Mouse (Mus musculus): Measurements from ENCODE around the gene Trap1a.
"Not testable (repeated sequence)": the region's sequence is repeated elsewhere in the genome, so short reads cannot be mapped to it uniquely, and the experiment has no call there.

The Trap1a gene

GRCm38 (mm10) chrX:139333263-139333994 is at the start of gene Trap1a:
Gene Trap1a, plus strand, starts transcription at chrX:139333683.
- no peaks in the 10 kb centered on the region for H3K27me3 ChIP-seq (ENCODE audit: control insufficient read depth, insufficient read depth, low read length, poor library complexity, severe bottlenecking)
- DNase-seq (ENCODE audit: low read depth, low spot score): no peak
- no peaks in the 10 kb centered on the region for H3K36me3 ChIP-seq (ENCODE audit: control insufficient read depth, insufficient read depth, low read length, poor library complexity, severe bottlenecking)

DNA sequence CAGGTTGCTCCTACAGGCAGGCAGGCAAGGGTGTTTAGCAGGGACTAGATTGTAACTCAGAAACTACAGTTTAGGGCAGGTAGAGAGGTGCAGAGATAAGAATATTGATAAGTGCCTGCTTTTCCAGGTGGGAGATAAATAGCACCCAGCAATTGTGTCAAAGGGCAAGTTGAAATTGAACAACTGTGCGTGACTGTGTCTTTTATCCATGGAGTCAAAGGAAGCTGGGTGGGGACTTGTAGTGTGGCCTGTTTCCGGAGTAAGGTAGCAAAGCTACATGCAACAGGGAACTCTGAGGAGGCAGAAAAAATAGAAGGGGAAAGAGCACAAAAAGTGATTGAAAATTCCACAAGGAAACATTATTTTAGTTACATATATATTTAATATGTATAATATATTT is 40.4 kb upstream of the Trap1a start:
- Histone ChIP-seq H3K36me3 (ENCODE audit: control insufficient read depth, insufficient read depth, low read length, poor library complexity, severe bottlenecking) (no peaks in the 10 kb centered on the region), H3K27me3 (ENCODE audit: control insufficient read depth, insufficient read depth, low read length, poor library complexity, severe bottlenecking) (no peaks in the 10 kb centered on the region)
- DNase-seq (ENCODE audit: low read depth, low spot score): no peak

- Histone ChIP-seq H3K36me3 (ENCODE audit: control insufficient read depth, insufficient read depth, low read length, poor library complexity, severe bottlenecking) (no peaks in the 10 kb centered on the region), H3K27me3 (ENCODE audit: control insufficient read depth, insufficient read depth, low read length, poor library complexity, severe bottlenecking) (no peaks in the 10 kb centered on the region)
- no peak for DNase-seq (ENCODE audit: low read depth, low spot score)
Observed at GRCm38 (mm10) chrX:139295325-139295724, 38.2 kb upstream of the Trap1a start.

DNA sequence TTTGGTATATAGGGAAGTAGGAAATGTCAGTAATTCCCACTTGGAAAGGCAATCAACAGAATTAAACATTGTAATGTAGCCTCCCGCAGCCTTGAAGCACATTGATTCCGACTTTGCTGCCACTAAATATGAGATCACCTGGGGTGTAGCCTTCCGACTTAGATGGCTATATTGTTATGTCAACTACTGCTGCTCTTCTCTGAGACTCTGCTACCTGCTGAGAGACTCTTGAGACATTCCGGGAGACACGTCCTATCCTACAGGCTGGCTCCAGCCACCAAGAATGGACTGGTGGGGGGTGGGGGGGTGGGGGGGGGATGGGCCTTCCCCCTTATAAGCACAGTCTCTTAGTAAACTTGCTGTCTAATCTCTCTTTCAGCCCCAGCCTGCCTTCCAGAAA is 16.1 kb upstream of the Trap1a start:
- not testable (repeated sequence) for DNase-seq (ENCODE audit: low read depth, low spot score); H3K36me3 ChIP-seq (ENCODE audit: control insufficient read depth, insufficient read depth, low read length, poor library complexity, severe bottlenecking); H3K27me3 ChIP-seq (ENCODE audit: control insufficient read depth, insufficient read depth, low read length, poor library complexity, severe bottlenecking)

- Histone ChIP-seq H3K36me3 (ENCODE audit: control insufficient read depth, insufficient read depth, low read length, poor library complexity, severe bottlenecking) (no peaks in the 10 kb centered on the region), H3K27me3 (ENCODE audit: control insufficient read depth, insufficient read depth, low read length, poor library complexity, severe bottlenecking) (no peaks in the 10 kb centered on the region)
- no peak for DNase-seq (ENCODE audit: low read depth, low spot score)
Observed at GRCm38 (mm10) chrX:139332583-139332982, 900 bp upstream of the Trap1a start.

GRCm38 (mm10) chrX:139334504-139335418 is 1.3 kb downstream of the Trap1a start:
- Histone ChIP-seq H3K36me3 (ENCODE audit: control insufficient read depth, insufficient read depth, low read length, poor library complexity, severe bottlenecking) (no peaks in the 10 kb centered on the region), H3K27me3 (ENCODE audit: control insufficient read depth, insufficient read depth, low read length, poor library complexity, severe bottlenecking) (no peaks in the 10 kb centered on the region)
- DNase-seq (ENCODE audit: low read depth, low spot score): no peak

- no peak for DNase-seq (ENCODE audit: low read depth, low spot score)
- H3K36me3 ChIP-seq (ENCODE audit: control insufficient read depth, insufficient read depth, low read length, poor library complexity, severe bottlenecking): no peaks in the 10 kb centered on the region
- no peaks in the 10 kb centered on the region for H3K27me3 ChIP-seq (ENCODE audit: control insufficient read depth, insufficient read depth, low read length, poor library complexity, severe bottlenecking)
Observed at GRCm38 (mm10) chrX:139335419-139336074, 2.1 kb downstream of the Trap1a start.

DNA sequence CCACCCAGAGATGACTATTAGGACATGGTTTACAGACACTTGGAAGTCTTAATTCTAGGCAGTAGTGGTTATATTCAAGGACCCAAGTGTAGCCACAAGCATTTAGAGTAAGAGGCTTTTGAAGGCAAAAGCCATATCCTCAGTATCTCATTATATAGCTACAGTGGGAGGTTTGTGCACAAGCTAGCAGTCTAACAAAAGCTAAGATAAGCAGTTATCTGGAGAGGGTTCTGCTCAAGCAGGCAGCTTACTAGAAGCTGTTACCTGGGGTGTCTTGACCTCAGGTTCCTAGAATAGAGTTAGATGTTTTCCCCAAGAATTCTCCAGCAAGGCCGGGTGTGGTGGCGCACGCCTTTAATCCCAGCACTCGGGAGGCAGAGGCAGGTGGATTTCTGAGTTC is 6.1 kb downstream of the Trap1a start:
- H3K36me3 ChIP-seq (ENCODE audit: control insufficient read depth, insufficient read depth, low read length, poor library complexity, severe bottlenecking): no peaks in the 10 kb centered on the region
- H3K27me3 ChIP-seq (ENCODE audit: control insufficient read depth, insufficient read depth, low read length, poor library complexity, severe bottlenecking): no peaks in the 10 kb centered on the region

GRCm38 (mm10) chrX:139341185-139341584 is 7.7 kb downstream of the Trap1a start:
- H3K36me3 ChIP-seq (ENCODE audit: control insufficient read depth, insufficient read depth, low read length, poor library complexity, severe bottlenecking): no peaks in the 10 kb centered on the region
- no peak for DNase-seq (ENCODE audit: low read depth, low spot score)
- no peaks in the 10 kb centered on the region for H3K27me3 ChIP-seq (ENCODE audit: control insufficient read depth, insufficient read depth, low read length, poor library complexity, severe bottlenecking)

More for the DNA sequence above, 6.1 kb downstream of the Trap1a start:
- DNase-seq (ENCODE audit: low read depth, low spot score): no peak

GRCm38 (mm10) chrX:139352192-139352772 is 18.8 kb downstream of the Trap1a start:
- no peak for DNase-seq (ENCODE audit: low read depth, low spot score)
- H3K27me3 ChIP-seq (ENCODE audit: control insufficient read depth, insufficient read depth, low read length, poor library complexity, severe bottlenecking): no peaks in the 10 kb centered on the region
- H3K36me3 ChIP-seq (ENCODE audit: control insufficient read depth, insufficient read depth, low read length, poor library complexity, severe bottlenecking): no peaks in the 10 kb centered on the region

GRCm38 (mm10) chrX:139357639-139358260 is 24.3 kb downstream of the Trap1a start:
- no peak for DNase-seq (ENCODE audit: low read depth, low spot score)
- Histone ChIP-seq H3K27me3 (ENCODE audit: control insufficient read depth, insufficient read depth, low read length, poor library complexity, severe bottlenecking) (no peaks in the 10 kb centered on the region), H3K36me3 (ENCODE audit: control insufficient read depth, insufficient read depth, low read length, poor library complexity, severe bottlenecking) (no peaks in the 10 kb centered on the region)

DNA sequence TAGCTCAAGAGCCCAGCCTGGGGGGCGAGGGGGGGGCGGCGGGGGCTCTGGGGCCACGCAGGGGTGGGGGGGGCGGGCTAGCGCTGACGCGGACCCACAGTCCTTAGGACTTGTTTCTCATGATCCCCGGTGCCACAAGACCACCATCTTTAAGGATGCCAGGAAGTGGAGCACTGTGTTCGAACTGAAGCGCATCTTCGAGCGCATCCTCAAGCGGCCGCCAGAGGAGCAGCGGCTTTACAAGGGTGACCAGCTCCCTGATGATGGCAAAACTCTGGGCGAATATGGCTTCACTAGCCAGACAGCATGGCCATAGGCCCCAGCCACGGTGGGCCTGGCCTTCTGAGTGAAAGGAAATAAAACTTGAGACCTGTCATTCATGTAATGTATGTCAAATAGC is 24.9 kb downstream of the Trap1a start:
- no peaks in the 10 kb centered on the region for H3K36me3 ChIP-seq (ENCODE audit: control insufficient read depth, insufficient read depth, low read length, poor library complexity, severe bottlenecking)
- DNase-seq (ENCODE audit: low read depth, low spot score): no peak
- H3K27me3 ChIP-seq (ENCODE audit: control insufficient read depth, insufficient read depth, low read length, poor library complexity, severe bottlenecking): no peaks in the 10 kb centered on the region

DNA sequence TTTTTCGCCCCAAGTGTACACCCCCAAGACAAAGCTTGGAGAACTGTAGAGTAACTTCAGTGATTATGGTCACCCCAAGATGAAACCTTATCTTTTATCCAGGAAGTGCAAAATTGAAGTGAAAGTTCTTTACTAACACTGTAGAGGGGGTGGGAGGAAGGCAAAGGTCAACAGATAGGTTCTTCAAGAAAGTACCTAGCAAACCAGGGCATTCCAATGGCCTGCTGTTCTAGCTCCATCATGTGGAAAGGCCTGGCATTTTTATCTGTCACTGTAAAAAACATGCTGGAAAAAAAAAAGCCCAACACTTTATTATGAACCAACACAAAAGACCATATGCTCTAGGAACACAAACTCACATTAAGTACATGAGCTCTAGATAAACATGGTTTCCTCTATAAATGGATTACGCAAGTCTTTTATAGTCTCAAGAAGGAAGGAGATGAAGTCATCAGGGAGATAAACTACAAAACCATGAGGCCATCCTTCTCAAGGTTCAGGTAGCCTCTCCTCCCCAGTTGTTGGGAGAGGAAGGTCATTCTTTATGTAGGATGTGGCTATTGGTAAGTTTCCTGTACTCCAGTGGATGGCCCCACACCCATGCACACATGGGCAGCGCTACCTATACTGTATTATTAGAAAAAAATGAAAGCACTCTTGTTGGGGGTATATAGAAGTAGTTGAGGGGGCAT is 33.5 kb downstream of the Trap1a start:
- no peaks in the 10 kb centered on the region for H3K36me3 ChIP-seq (ENCODE audit: control insufficient read depth, insufficient read depth, low read length, poor library complexity, severe bottlenecking)
- DNase-seq (ENCODE audit: low read depth, low spot score): no peak
- no peaks in the 10 kb centered on the region for H3K27me3 ChIP-seq (ENCODE audit: control insufficient read depth, insufficient read depth, low read length, poor library complexity, severe bottlenecking)

GRCm38 (mm10) chrX:139367529-139367908 is 34.0 kb downstream of the Trap1a start:
- no peak for DNase-seq (ENCODE audit: low read depth, low spot score)
- no peaks in the 10 kb centered on the region for H3K27me3 ChIP-seq (ENCODE audit: control insufficient read depth, insufficient read depth, low read length, poor library complexity, severe bottlenecking)
- H3K36me3 ChIP-seq (ENCODE audit: control insufficient read depth, insufficient read depth, low read length, poor library complexity, severe bottlenecking): no peaks in the 10 kb centered on the region
